Mouse (Mus musculus) limb, embryonic 12.5 days (tissue): ENCODE measurements around the gene a. TPM values are rescaled to one million over a fixed set of nuclear protein-coding genes. Genes with fewer than 3 reads are reported as not detected.
A peak's percentile ranks its signal among the peaks of the same experiment; 100 is the strongest.

Source experiments
- ATAC-seq: fragments of 200-750 bp; cut with Nextera tagmentation; 2 replicates; pipeline ENCODE4 v1.8.0; 2017; ENCODE audit warnings: low read depth, moderate TSS enrichment; ENCODE audit not compliant: insufficient number of reproducible peaks, insufficient read depth, low FRiP score, low TSS enrichment
- H3K27ac ChIP-seq: fragments of 300-500 bp; sonication (generic); 2 replicates; pipeline ENCODE4 v1.5.1; 2016; ENCODE audit warnings: mild to moderate bottlenecking, moderate library complexity
- H3K27me3 ChIP-seq: fragments of 300-500 bp; sonication (generic); 2 replicates; pipeline ENCODE4 v1.6.1; 2016; ENCODE audit warnings: mild to moderate bottlenecking, moderate library complexity
- H3K36me3 ChIP-seq: fragments of 300-500 bp; sonication (generic); 2 replicates; pipeline ENCODE4 v1.6.1; 2016; ENCODE audit warnings: mild to moderate bottlenecking, moderate library complexity
- H3K4me1 ChIP-seq: fragments of 300-500 bp; sonication (generic); replicated peaks from 2 replicates; pipeline ENCODE4 v1.6.1; 2016
- H3K4me2 ChIP-seq: fragments of 300-500 bp; sonication (generic); 2 replicates; pipeline ENCODE4 v1.6.1; 2016; ENCODE audit warnings: mild to moderate bottlenecking, moderate library complexity
- H3K4me3 ChIP-seq: fragments of 300-500 bp; sonication (generic); replicated peaks from 2 replicates; pipeline ENCODE4 v1.5.1; 2016; ENCODE audit warnings: mild to moderate bottlenecking
- H3K9ac ChIP-seq: fragments of 300-500 bp; sonication (generic); replicated peaks from 2 replicates; pipeline ENCODE4 v1.6.1; 2016; ENCODE audit warnings: mild to moderate bottlenecking, moderate library complexity
- H3K9me3 ChIP-seq: fragments of 300-500 bp; sonication (generic); 2 replicates; pipeline ENCODE4 v1.6.1; 2016; ENCODE audit warnings: mild to moderate bottlenecking, moderate library complexity
- WGBS: fragments of 180-500 bp; shearing (Covaris S2); methylation state at CpG from one replicate; pipeline ENCODE4 v1.1.7; 2016; 5-methylcytosine and 5-hydroxymethylcytosine counted together
- polyA plus RNA-seq: library from polyadenylated mRNA; unstranded; fragments of >200 nt; fragmentation: Nextera tagmentation; extraction: Ambion mirVana; gene quantifications from 2 replicates; pipeline ENCODE4 v1.2.1, GENCODE M21; 2016

a gene
- polyA plus RNA-seq, 1 experiment from 2014 or later, result 10.9 TPM

- Histone ChIP-seq H3K9ac (no peak overlapping the region), H3K27me3 (no peaks in the 10 kb centered on the region), H3K9me3 (peaks cover 12% of the 10 kb centered on the region), H3K4me3 (no peak overlapping the region), H3K36me3 (no peaks in the 10 kb centered on the region), H3K4me2 (no peak overlapping the region), H3K27ac (no peak overlapping the region), H3K4me1 (peaks cover 7% of the 10 kb centered on the region)
- ATAC-seq, result no peak
- WGBS, result 75% methylated on average over 3 of the region's 3 CpGs
Measured at GRCm38 (mm10) chr2:154763226-154763625, 28.0 kb upstream of the a start.

GRCm38 (mm10) chr2:154764828-154765497 lies 26.2 kb upstream of the a start:
- H3K4me2 ChIP-seq, result no peak overlapping the region
- H3K4me1 ChIP-seq, result peaks cover 14% of the 10 kb centered on the region
- WGBS, result 79% methylated on average over 9 of the region's 9 CpGs

GRCm38 (mm10) chr2:154765554-154766008 lies 25.6 kb upstream of the a start:
- Histone ChIP-seq H3K9ac (no peak overlapping the region), H3K27ac (no peak overlapping the region), H3K36me3 (no peaks in the 10 kb centered on the region), H3K4me1 (peaks cover 14% of the 10 kb centered on the region), H3K9me3 (peaks cover 7% of the 10 kb centered on the region), H3K27me3 (no peaks in the 10 kb centered on the region), H3K4me3 (no peak overlapping the region), H3K4me2 (no peak overlapping the region)
- ATAC-seq, result no peak
- 68% methylated on average over 8 of the region's 8 CpGs for WGBS

More at GRCm38 (mm10) chr2:154764828-154765497, 26.2 kb upstream of the a start:
- Histone ChIP-seq H3K36me3 (no peaks in the 10 kb centered on the region), H3K27ac (no peak overlapping the region; the same call in 1 of the 2 replicates), H3K9ac (no peak overlapping the region), H3K9me3 (peaks cover 12% of the 10 kb centered on the region), H3K27me3 (no peaks in the 10 kb centered on the region), H3K4me3 (no peak overlapping the region)
- no peak for ATAC-seq

DNA sequence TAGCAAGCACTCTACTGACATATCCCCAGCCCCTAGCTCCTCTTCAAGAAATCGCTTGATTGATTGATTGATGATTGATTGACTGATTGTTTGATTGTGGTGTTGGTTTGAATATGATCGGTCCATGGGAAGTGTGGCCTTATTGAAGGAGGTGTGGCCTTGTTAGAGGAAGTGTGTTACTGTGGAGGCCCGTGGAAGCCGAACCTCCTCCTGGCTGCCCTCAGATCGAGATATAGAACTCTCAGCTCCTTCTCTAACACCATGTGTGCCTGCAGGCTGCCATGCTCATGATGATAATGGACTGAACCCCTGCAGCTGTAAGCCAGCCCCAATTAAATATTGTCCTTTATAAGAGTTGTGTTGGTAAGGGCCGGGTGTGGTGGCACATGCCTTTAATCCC lies 24.2 kb upstream of the a start:
- H3K27ac ChIP-seq, result no peak overlapping the region
- ATAC-seq, result no peak
- WGBS, result 92% methylated on average over 6 of the region's 6 CpGs

GRCm38 (mm10) chr2:154769930-154770329 lies 21.3 kb upstream of the a start, which contains the start of gene Gm14214:
Gene Gm14214 (minus strand): TSS chr2:154770030.
- H3K4me3 ChIP-seq, result no peak within 1 kb of the TSS

More for the DNA sequence above, 24.2 kb upstream of the a start:
- no peaks in the 10 kb centered on the region for H3K36me3 ChIP-seq
- no peak overlapping the region for H3K9ac ChIP-seq
- H3K27me3 ChIP-seq, result no peaks in the 10 kb centered on the region
- H3K4me1 ChIP-seq, result peaks cover 14% of the 10 kb centered on the region
- no peaks in the 10 kb centered on the region for H3K9me3 ChIP-seq
- no peak overlapping the region for H3K4me3 ChIP-seq
- no peak overlapping the region for H3K4me2 ChIP-seq

DNA sequence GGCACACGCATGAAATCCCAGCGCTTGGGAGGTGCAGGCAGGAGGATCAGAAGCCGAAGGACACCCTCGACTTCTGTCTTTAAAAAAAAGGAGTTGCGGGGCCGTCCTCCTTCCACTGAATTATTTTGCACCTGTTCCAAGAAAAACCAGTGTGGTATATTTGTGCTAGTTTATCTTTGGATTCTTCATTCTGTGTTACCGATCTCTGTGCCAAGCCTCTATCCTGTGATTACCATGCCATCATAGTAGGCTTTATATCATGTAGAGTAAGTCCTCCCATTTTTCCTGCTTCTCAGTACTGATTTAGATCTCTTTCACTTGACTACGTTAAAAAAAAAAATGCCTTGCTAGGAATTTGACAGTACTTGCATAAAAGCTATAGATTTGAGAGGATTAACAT lies 19.6 kb upstream of the a start:
- H3K27me3 ChIP-seq, result no peaks in the 10 kb centered on the region
- no peak overlapping the region for H3K9ac ChIP-seq
- 78% methylated on average over 8 of the region's 8 CpGs for WGBS
- no peak for ATAC-seq
- 0 out of 2 replicates have a peak, but pooled peaks cover 4% of the 10 kb centered on the region for H3K9me3 ChIP-seq
- H3K4me3 ChIP-seq, result no peak overlapping the region
- no peak overlapping the region for H3K27ac ChIP-seq
- H3K4me2 ChIP-seq, result no peak overlapping the region
- H3K4me1 ChIP-seq, result peaks cover 7% of the 10 kb centered on the region; the same call in 1 of the 2 replicates
- H3K36me3 ChIP-seq, result no peaks in the 10 kb centered on the region

More at GRCm38 (mm10) chr2:154769930-154770329, 21.3 kb upstream of the a start, which contains the start of gene Gm14214:
- Histone ChIP-seq H3K27me3 (no peaks in the 10 kb centered on the region), H3K36me3 (no peaks in the 10 kb centered on the region), H3K9ac (no peak within 1 kb of the TSS), H3K9me3 (0 out of 2 replicates have a peak, but pooled peaks cover 4% of the 10 kb centered on the region), H3K4me2 (no peak within 1 kb of the TSS), H3K27ac (no peak within 1 kb of the TSS), H3K4me1 (peaks cover 7% of the 10 kb centered on the region; the same call in 1 of the 2 replicates)
- ATAC-seq, result no peak

DNA sequence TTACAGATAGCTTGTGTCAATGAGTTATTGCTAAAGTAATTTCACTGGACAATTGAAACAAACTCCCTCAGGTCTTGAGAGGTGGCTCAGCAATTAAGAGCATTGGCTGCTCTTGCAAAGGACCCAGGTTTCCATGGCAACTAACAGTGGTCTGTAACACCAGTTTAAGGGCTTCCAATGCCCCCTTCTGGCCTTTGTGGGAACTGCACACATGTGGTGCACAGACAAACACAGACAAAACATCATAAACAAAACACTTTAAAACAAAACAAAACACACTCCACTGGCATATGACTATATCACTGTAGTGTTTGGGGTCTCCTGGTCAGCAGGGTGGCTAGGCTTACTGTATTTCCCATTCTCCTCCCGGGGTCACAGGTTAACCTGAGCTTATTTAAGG lies 17.2 kb upstream of the a start:
- Histone ChIP-seq H3K4me2 (no peak overlapping the region), H3K4me1 (no peaks in the 10 kb centered on the region), H3K27me3 (no peaks in the 10 kb centered on the region), H3K9me3 (0 out of 2 replicates have a peak, but pooled peaks cover 4% of the 10 kb centered on the region), H3K36me3 (no peaks in the 10 kb centered on the region), H3K27ac (no peak overlapping the region), H3K9ac (no peak overlapping the region), H3K4me3 (no peak overlapping the region)
- WGBS, result 86% methylated on average over 1 of the region's 1 CpGs
- ATAC-seq, result no peak

- no peak overlapping the region for H3K9ac ChIP-seq
- WGBS, result 80% methylated on average over 7 of the region's 7 CpGs
- H3K4me1 ChIP-seq, result no peaks in the 10 kb centered on the region
- no peak overlapping the region for H3K4me2 ChIP-seq
- H3K4me3 ChIP-seq, result no peak overlapping the region
- H3K27ac ChIP-seq, result no peak overlapping the region
- H3K9me3 ChIP-seq, result 0 out of 2 replicates have a peak, but pooled peaks cover 4% of the 10 kb centered on the region
- H3K27me3 ChIP-seq, result no peaks in the 10 kb centered on the region
- ATAC-seq, result no peak
- no peaks in the 10 kb centered on the region for H3K36me3 ChIP-seq
Measured at GRCm38 (mm10) chr2:154776496-154776895, 14.7 kb upstream of the a start.

GRCm38 (mm10) chr2:154779648-154780047 lies 11.6 kb upstream of the a start:
- Histone ChIP-seq H3K9ac (no peak overlapping the region), H3K4me2 (no peak overlapping the region), H3K4me3 (no peak overlapping the region), H3K36me3 (no peaks in the 10 kb centered on the region), H3K4me1 (peaks cover 12% of the 10 kb centered on the region; the same call in 1 of the 2 replicates), H3K27ac (no peak overlapping the region), H3K27me3 (no peaks in the 10 kb centered on the region), H3K9me3 (no peaks in the 10 kb centered on the region)
- 52% methylated on average over 3 of the region's 3 CpGs for whole genome bisulfite sequencing
- 0 out of 2 replicates have a peak, but pooled peaks have one; percentile 63 for ATAC-seq

DNA sequence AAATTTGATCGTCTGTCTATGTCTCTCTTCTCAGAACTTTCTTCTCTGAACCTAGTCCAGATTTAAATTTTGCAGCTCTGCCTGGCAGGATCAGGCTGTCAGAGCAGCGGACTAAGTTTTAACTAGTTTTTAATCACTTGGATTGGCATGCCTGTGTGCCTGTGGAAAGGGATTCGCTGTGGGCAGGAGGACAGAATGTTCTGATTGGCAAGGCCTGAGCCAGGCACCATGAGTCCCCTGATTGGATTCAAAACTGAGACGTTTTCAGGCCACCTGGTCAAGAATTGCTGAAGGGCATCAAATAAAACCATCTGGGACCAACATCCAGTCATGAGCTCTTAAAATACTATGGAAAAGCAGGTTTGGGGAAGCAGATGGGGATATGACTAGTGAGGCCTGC lies 8.8 kb upstream of the a start:
- no peaks in the 10 kb centered on the region for H3K27me3 ChIP-seq
- 67% methylated on average over 4 of the region's 4 CpGs for WGBS
- H3K27ac ChIP-seq, result no peak overlapping the region
- H3K9ac ChIP-seq, result no peak overlapping the region
- no peaks in the 10 kb centered on the region for H3K9me3 ChIP-seq
- H3K36me3 ChIP-seq, result no peaks in the 10 kb centered on the region
- no peak overlapping the region for H3K4me2 ChIP-seq
- ATAC-seq, result no peak
- no peak overlapping the region for H3K4me3 ChIP-seq
- H3K4me1 ChIP-seq, result peaks cover 14% of the 10 kb centered on the region; the same call in 1 of the 2 replicates

DNA sequence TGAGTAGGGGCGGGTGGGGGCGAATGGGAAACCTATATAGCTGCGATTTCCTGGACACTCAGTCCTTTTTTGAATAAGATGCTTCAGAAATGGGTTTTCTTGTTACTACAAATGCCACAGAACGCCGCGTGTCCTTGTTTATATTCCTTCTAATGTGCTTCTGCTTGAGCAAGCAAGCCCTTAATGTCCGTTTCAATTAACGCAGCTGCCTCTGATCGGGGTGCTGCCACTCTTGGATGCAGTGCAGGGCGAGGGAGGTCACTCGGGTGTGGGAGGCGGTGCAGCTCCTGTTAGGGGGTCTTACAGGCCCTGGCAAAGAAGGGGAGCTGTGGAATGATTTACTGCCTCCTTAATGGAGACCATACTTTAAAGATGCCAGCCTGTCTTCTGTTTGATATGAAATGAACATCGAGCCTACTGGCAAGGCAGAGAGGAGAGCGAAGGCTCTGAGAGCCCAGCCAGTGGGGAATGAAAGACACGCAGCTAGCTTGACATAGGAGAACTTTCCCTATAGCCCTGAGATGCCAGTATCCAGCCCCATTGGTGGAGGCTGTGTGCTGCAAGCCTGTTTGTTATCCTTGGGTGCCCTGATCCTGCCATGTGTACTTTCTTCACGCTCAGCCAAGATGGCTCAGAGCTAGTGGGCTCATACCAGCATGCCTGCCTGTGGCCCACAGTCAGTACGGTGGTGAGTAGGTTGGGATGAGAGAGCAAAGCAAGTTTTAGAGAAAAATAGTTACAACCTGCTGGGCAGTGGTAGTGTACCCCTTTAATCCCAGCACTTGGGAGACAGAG lies 8.1 kb upstream of the a start:
- H3K4me2 ChIP-seq, result no peak overlapping the region
- no peaks in the 10 kb centered on the region for H3K36me3 ChIP-seq
- peaks cover 14% of the 10 kb centered on the region; the same call in 1 of the 2 replicates for H3K4me1 ChIP-seq
- no peak for ATAC-seq
- H3K4me3 ChIP-seq, result no peak overlapping the region
- H3K27ac ChIP-seq, result no peak overlapping the region
- no peaks in the 10 kb centered on the region for H3K9me3 ChIP-seq
- no peaks in the 10 kb centered on the region for H3K27me3 ChIP-seq
- H3K9ac ChIP-seq, result no peak overlapping the region
- WGBS, result 67% methylated on average over 17 of the region's 17 CpGs
